Mouse (Mus musculus): ENCODE results near the gene BC067074.

DNA sequence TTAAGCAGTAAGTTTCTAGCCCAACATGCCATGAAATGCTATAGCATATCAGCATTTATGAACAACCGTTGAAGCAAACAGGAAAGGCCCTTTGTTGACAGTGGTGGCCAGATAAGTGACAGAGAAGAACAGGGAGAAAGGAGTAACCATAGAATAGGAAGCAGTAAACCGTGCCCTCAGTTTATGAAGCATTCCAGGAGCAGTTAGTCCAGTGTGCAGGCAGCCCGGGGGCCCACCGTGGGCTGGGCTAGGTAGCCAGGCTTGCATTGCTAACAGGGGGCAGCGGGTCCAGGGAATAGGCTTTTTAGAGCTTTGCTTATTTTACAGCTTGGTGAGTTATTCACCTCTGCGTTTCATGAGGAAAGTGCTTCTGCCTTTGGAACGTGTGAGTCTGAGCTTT lies 39.3 kb downstream of the BC067074 start:
- no peak for TF ChIP-seq MYOD1 (IDR thresholded peaks at IDR 0.05; ENCODE audit: control insufficient read depth, insufficient read length, low read depth)
- TF ChIP-seq USF1 (IDR thresholded peaks at IDR 0.05; ENCODE audit: low read depth) = no peak
- TF ChIP-seq MYOG (IDR thresholded peaks at IDR 0.05; ENCODE audit: control insufficient read depth, extremely low read depth, insufficient read length) = no peak
- no peak for TF ChIP-seq CTCF (IDR thresholded peaks at IDR 0.05; ENCODE audit: control insufficient read depth, insufficient read depth, insufficient read length)
- TF ChIP-seq CEBPB (IDR thresholded peaks at IDR 0.05; ENCODE audit: low read depth) = no peak
- TF ChIP-seq MAX (IDR thresholded peaks at IDR 0.05) = no peak
- no peak for TF ChIP-seq FOSL1 (IDR thresholded peaks at IDR 0.05; ENCODE audit: insufficient read depth, low read length, poor library complexity, severe bottlenecking)
